Mouse (Mus musculus) v-Abl transformed pro-B cells (cell line): Measurements from ENCODE around the gene Ndufs7.

Source experiments
- in situ Hi-C, 2 experiments: fragments of 400-800 bp; cut with MboI; formaldehyde crosslinking; loops; one replicate each; pipeline ENCODE4 v1.15.1; 2025; ENCODE audit not compliant: unreplicated experiment in 2 of 2

The Ndufs7 gene

GRCm38 (mm10) chr10:80260642-80261584, 12.0 kb downstream of the Ndufs7 start, which contains the start of the genes Gamt and Dazap1:
Gene Gamt (minus strand): TSS chr10:80261012.
Gene Dazap1 (plus strand): TSS chr10:80261486.
- in situ Hi-C loops: loop anchor here in 1 of 2 experiments (25.0 kb wide), 1 partner anchor 299 kb away; the partner anchor contains the start of genes Grin3b and Wdr18

- in situ Hi-C loops: loop anchor here in 1 of 2 experiments (25.0 kb wide), 1 partner anchor 299 kb away; the partner anchor contains the start of genes Grin3b and Wdr18
These were observed 12.7 kb downstream of the Ndufs7 start for GRCm38 (mm10) chr10:80261585-80261968.

- in situ Hi-C loops: loop anchor here in 1 of 2 experiments (25.0 kb wide), 1 partner anchor 300 kb away; the partner anchor contains the start of genes Grin3b and Wdr18
These were observed 13.2 kb downstream of the Ndufs7 start for GRCm38 (mm10) chr10:80262169-80262568.

GRCm38 (mm10) chr10:80262776-80263365, 13.9 kb downstream of the Ndufs7 start:
- in situ Hi-C loops: loop anchor here in 1 of 2 experiments (25.0 kb wide), 1 partner anchor 301 kb away; the partner anchor contains the start of genes Grin3b and Wdr18

- in situ Hi-C loops: loop anchor here in 1 of 2 experiments (5.0 to 25.0 kb wide), 2 partner anchors 58 to 302 kb away; partner anchors contain the start of genes 2310011J03Rik, Grin3b and Wdr18
These were observed 15.6 kb downstream of the Ndufs7 start for GRCm38 (mm10) chr10:80264341-80265148.

GRCm38 (mm10) chr10:80265149-80265486, 16.2 kb downstream of the Ndufs7 start:
- in situ Hi-C loops: loop anchor here in 1 of 2 experiments (5.0 to 25.0 kb wide), 2 partner anchors 57 to 303 kb away; partner anchors contain the start of genes 2310011J03Rik, Grin3b and Wdr18

GRCm38 (mm10) chr10:80270099-80270498, 21.2 kb downstream of the Ndufs7 start:
- in situ Hi-C loops: loop anchor here in 1 of 2 experiments (25.0 kb wide), 1 partner anchor 308 kb away; the partner anchor contains the start of genes Grin3b and Wdr18

GRCm38 (mm10) chr10:80270734-80271181, 21.8 kb downstream of the Ndufs7 start:
- in situ Hi-C loops: loop anchor here in 1 of 2 experiments (25.0 kb wide), 1 partner anchor 308 kb away; the partner anchor contains the start of genes Grin3b and Wdr18

- in situ Hi-C loops: loop anchor here in 1 of 2 experiments (25.0 kb wide), 1 partner anchor 309 kb away; the partner anchor contains the start of genes Grin3b and Wdr18
These were observed 22.4 kb downstream of the Ndufs7 start for GRCm38 (mm10) chr10:80271186-80271843.

GRCm38 (mm10) chr10:80271870-80272585, 23.1 kb downstream of the Ndufs7 start:
- in situ Hi-C loops: loop anchor here in 1 of 2 experiments (25.0 kb wide), 1 partner anchor 310 kb away; the partner anchor contains the start of genes Grin3b and Wdr18

GRCm38 (mm10) chr10:80273847-80274246, 24.9 kb downstream of the Ndufs7 start:
- in situ Hi-C loops: loop anchor here in 1 of 2 experiments (25.0 kb wide), 1 partner anchor 312 kb away; the partner anchor contains the start of genes Grin3b and Wdr18

GRCm38 (mm10) chr10:80276238-80276637, 27.3 kb downstream of the Ndufs7 start:
- in situ Hi-C loops: no loop called here

GRCm38 (mm10) chr10:80278390-80278789, 29.5 kb downstream of the Ndufs7 start:
- in situ Hi-C loops: no loop called here

- in situ Hi-C loops: no loop called here
These were observed 30.4 kb downstream of the Ndufs7 start for GRCm38 (mm10) chr10:80279273-80279672.

- in situ Hi-C loops: no loop called here
These were observed 32.4 kb downstream of the Ndufs7 start for GRCm38 (mm10) chr10:80281304-80281703.

- in situ Hi-C loops: no loop called here
These were observed 33.0 kb downstream of the Ndufs7 start for GRCm38 (mm10) chr10:80281921-80282371.

GRCm38 (mm10) chr10:80282481-80283441, 33.8 kb downstream of the Ndufs7 start:
- in situ Hi-C loops: no loop called here
